Mouse (Mus musculus): ENCODE measurements around the gene Drd1. TPM values are rescaled to one million over a fixed set of nuclear protein-coding genes. Genes with fewer than 3 reads are reported as not detected.

Gene Drd1
- polyA plus RNA-seq, 1 experiment from 2014 or later: 0.66 TPM

DNA sequence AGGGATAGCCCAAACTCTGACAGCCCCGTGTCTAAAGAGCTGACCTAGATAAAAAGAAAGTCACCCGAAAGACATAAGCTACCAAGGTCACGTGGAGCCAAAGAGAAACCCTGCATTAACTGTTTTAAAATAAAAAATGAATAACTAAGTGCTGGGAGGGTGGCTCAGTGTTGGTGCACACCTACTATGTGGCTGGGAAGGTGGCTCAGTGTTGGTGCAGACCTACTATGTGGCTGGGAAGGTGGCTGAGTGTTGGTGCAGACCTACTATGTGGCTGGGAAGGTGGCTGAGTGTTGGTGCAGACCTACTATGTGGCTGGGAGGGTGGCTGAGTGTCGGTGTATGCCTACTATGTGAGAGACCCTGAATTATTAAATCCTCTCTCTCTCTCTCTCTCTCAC, 21.9 kb downstream of the Drd1 start:
- H3K36me3 ChIP-seq: no peaks in the 10 kb centered on the region
- no peaks in the 10 kb centered on the region for H3K27me3 ChIP-seq
- H3K9me3 ChIP-seq: no peaks in the 10 kb centered on the region
- H3K27ac ChIP-seq (replicated peaks): no peak overlapping the region
- H3K4me3 ChIP-seq: no peak overlapping the region
- WGBS: 86% methylated on average over 4 of the region's 4 CpGs
- no peaks in the 10 kb centered on the region for H3K4me1 ChIP-seq (replicated peaks)
- no peak overlapping the region for H3K9ac ChIP-seq
- ATAC-seq (ENCODE audit: low read depth): no peak
- H3K4me2 ChIP-seq: no peak overlapping the region

DNA sequence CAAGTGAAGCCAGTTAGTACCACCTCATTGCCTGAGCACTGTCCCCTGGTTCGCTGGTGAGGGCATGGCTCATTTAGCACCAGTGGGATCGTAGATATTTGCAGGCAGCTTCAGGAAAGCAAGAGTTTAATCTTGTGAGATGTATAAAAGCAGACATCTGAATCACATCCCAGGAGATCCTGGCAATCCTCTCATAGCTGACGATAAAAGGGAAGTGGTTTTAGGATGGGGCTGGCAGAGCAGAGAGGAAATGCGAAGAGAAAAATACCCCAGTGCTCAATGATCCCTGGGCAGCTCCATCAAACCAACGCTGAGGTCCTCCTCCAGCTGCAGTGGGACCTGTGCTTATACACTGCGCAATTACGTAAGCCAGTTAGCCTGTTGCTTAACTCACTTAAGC, 28.4 kb downstream of the Drd1 start:
- Histone ChIP-seq H3K4me1 (replicated peaks) (no peaks in the 10 kb centered on the region), H3K27ac (replicated peaks) (no peak overlapping the region), H3K36me3 (no peaks in the 10 kb centered on the region), H3K4me3 (no peak overlapping the region), H3K9ac (no peak overlapping the region), H3K27me3 (no peaks in the 10 kb centered on the region), H3K4me2 (no peak overlapping the region), H3K9me3 (no peaks in the 10 kb centered on the region)
- WGBS: 72% methylated on average over 7 of the region's 7 CpGs
- ATAC-seq (ENCODE audit: low read depth): no peak

DNA sequence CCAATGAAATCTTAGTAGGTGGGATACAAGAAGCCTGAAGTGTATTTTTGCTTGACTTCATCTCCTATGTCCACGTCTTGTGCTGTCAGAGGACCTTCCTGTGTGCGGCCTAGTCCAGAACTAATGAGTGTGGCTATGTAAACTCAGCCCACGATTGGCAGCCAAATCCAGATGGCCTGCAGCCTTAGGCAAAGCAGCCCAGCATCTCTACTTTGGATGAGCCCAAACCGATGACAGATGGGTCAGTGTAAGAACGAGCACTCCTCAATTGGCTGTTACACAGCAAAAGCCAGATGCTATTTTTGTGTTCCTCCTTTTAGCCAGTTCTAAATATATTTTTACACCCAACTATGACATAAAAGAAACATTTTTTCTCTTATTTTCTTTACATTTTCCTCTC, 32.2 kb downstream of the Drd1 start:
- no peaks in the 10 kb centered on the region for H3K36me3 ChIP-seq
- no peak overlapping the region for H3K4me3 ChIP-seq
- no peak overlapping the region for H3K9ac ChIP-seq
- WGBS: 67% methylated on average over 5 of the region's 5 CpGs
- H3K4me1 ChIP-seq (replicated peaks): no peaks in the 10 kb centered on the region
- no peak for ATAC-seq (ENCODE audit: low read depth)
- no peaks in the 10 kb centered on the region for H3K27me3 ChIP-seq
- no peaks in the 10 kb centered on the region for H3K9me3 ChIP-seq
- no peak overlapping the region for H3K27ac ChIP-seq (replicated peaks)
- H3K4me2 ChIP-seq: no peak overlapping the region

DNA sequence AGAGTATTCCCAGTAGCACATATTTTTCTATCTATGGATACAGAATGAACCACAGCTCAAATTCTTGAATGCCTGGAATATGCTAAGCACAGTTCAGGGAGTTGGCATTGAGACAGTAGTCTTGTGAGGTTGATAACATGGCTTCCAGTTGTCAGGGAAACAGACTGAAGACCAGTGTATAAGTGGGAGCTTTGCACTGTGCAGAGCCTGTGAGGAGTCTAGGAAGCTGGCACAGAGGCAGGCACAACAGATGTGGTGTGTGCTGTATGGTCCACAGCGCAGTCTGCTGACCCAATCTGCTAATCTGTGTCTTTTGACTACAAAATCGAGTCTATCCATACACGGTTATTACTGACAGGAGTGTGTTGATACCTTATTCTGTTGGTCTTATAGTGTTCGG, 46.8 kb downstream of the Drd1 start:
- Histone ChIP-seq H3K27ac (replicated peaks) (no peak overlapping the region), H3K36me3 (no peaks in the 10 kb centered on the region), H3K9me3 (no peaks in the 10 kb centered on the region), H3K4me3 (no peak overlapping the region), H3K4me1 (replicated peaks) (no peaks in the 10 kb centered on the region), H3K4me2 (no peak overlapping the region), H3K27me3 (no peaks in the 10 kb centered on the region), H3K9ac (no peak overlapping the region)
- WGBS: 92% methylated on average over 4 of the region's 4 CpGs
- no peak for ATAC-seq (ENCODE audit: low read depth)

Other genes with a start within 250 kb of the Drd1 start
- gene Sfxn1, start 16.2 kb upstream of the Drd1 start, polyA plus RNA-seq (2015; fragmentation: Nextera tagmentation; extraction: Ambion mirVana): 67.3 and 68.2 TPM in 2 replicates
- 0.25 and 0.26 TPM in 2 replicates for gene Hrh2, start 136.4 kb upstream of the Drd1 start, polyA plus RNA-seq (2015; fragmentation: Nextera tagmentation; extraction: Ambion mirVana)

Measured in neural tube, embryonic 13.5 days (tissue).